Mouse (Mus musculus): ENCODE measurements around the gene Acot8.

Gene Acot8

GRCm38 (mm10) chr2:164804533-164805331 is at the start of gene Acot8, which contains the start of gene Zswim3:
Gene Acot8 (minus strand): TSS chr2:164804882.
Gene Zswim3 (plus strand): TSS chr2:164805098.
- peak; percentile 100 for DNase-seq (ENCODE audit: low spot score)

- DNase-seq (ENCODE audit: low spot score): no peak
These were observed 45.4 kb upstream of the Acot8 start for GRCm38 (mm10) chr2:164850061-164850460.

GRCm38 (mm10) chr2:164845782-164846181 is 41.1 kb upstream of the Acot8 start:
- peak; percentile 23 for DNase-seq (ENCODE audit: low spot score)

GRCm38 (mm10) chr2:164835164-164835563 is 30.5 kb upstream of the Acot8 start:
- no peak for DNase-seq (ENCODE audit: low spot score)

GRCm38 (mm10) chr2:164834531-164834930 is 29.8 kb upstream of the Acot8 start:
- no peak for DNase-seq (ENCODE audit: low spot score)

DNA sequence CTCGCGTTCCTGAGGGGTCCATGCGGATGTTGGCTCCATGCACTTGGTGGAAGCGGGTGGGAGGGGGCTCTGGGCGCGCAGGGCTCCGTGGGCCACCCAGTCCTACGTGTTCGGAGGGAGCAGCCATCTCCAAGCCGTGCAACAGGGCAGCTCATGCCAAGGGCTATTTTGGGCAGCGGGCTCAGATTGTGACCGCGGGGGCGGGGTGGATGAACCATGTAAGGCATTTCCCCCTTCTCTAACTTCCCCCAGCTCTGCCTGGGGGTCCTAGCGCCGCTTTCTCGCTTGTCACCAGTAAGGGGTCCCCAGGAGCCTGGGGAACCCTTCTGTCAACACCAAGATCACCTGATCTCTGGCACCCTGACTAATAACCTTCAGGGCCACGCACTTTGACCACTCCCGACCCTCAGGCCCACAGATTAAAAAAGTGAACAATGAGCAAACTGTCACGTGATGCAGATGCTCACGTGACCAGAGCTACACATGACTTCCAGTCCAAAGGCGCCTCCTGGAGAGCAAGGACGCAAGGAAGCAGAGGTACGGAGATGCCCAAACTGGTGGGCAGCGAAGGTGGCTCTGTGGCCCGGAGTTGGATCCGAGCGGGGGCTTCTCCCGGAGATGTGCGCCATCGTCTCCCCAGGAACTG is 28.8 kb upstream of the Acot8 start, which contains the start of gene Neurl2:
Neurl2 (minus strand) TSS at position 143 of the 646 bp plus-strand sequence.
- peak; percentile 90 for DNase-seq (ENCODE audit: low spot score)

- DNase-seq (ENCODE audit: low spot score): peak; percentile 73
These were observed 28.1 kb upstream of the Acot8 start, which contains the start of gene Ctsa for GRCm38 (mm10) chr2:164832748-164833301. Gene Ctsa (plus strand): TSS chr2:164832873.

- DNase-seq (ENCODE audit: low spot score): no peak
These were observed 27.5 kb upstream of the Acot8 start for GRCm38 (mm10) chr2:164832032-164832747.

DNA sequence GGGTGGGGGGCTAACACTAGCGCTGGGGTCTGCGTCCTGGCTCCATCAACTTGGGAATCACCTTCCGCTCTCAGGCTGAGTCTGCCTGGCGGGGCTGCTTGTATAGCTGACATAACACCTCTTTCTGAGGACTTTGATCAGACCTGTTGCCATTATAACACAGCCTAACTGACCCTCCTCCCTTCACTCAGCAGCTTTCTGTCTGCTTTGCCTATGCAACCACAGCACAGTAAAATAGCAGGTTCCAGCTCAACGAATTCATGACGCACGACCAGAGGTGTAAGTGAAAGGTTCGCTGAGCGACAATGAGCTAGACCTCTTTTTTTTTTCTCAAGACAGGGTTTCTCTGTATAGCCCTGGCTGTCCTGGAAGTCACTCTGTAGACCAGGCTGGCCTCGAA is 26.3 kb upstream of the Acot8 start:
- no peak for DNase-seq (ENCODE audit: low spot score)

DNA sequence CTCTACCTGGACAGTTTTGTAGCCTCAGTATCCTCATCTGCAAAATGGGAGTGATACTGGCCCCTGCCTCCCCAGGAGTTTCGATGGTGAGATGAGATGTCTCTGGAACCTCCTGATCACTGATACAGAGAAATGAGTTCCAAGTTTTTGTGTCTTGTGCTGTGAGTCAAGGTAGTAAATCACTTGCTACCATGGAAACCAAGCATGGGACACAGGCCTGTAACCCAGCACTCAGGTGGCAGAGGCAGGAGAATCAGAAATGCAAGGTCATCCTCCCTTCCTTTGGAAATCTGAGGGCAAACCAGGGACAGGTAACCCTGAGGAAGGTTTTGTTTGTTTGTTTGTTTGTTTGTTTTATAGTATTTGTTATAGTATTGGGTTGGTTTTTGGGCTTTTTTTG is 24.4 kb upstream of the Acot8 start:
- DNase-seq (ENCODE audit: low spot score): no peak

DNA sequence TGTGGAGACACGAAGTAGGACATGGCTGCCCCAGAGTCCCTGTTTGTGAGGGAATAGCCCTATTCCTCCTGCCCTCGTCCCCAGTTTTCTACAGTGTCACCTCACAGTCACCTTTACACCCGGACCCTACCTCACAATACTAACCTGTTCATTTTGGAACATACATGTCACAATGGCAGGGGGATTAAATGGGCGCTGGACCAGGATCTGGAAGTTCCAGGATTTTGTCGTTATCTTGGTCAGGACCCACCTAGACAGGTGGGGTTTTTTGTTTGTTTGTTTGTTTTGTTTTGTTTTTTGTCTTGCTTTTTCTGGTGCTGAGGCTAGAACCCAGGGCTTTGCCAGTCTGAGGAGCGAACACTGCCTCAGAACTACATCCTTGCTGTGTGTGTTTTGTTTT is 23.8 kb upstream of the Acot8 start, which contains the start of gene Spata25:
Spata25 (minus strand) TSS at position 101 of the 400 bp plus-strand sequence.
- no peak for DNase-seq (ENCODE audit: low spot score)

DNA sequence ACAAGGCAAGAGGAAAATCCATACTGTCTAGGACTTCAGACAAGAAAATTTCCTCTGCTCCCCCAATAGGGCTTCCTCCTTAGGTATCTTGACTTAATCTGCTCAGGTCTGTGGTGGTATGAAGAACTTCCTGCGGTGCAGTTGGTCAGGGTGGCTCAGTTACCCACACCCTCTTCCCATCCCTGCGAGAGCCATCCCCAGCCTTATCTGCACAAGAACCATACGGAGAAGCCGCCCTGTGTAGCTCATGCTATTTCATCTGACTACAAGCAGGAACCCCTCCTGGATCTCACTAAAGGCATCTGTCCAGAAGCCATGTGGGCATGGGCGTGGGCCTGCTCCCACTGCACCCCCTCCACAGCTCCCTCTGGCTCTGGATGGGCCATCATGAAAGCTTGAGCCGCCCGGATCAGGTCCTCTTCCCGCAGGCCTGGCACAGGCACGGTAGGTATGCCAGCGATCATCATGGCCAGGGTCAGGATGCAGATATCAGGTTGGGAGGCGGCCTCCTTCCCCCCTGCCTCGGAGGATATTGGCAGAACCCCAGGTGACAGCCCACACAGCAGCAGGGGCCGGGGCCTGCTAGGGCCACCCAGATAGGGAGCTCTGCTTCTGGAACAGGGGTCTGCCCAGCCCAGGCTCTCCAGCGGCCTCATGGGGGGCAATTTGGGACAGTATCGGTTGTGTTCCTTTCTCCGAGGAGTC is 22.6 kb upstream of the Acot8 start:
- no peak for DNase-seq (ENCODE audit: low spot score)

GRCm38 (mm10) chr2:164825521-164825920 is 20.8 kb upstream of the Acot8 start:
- DNase-seq (ENCODE audit: low spot score): no peak

GRCm38 (mm10) chr2:164823969-164824368 is 19.3 kb upstream of the Acot8 start:
- DNase-seq (ENCODE audit: low spot score): no peak

DNA sequence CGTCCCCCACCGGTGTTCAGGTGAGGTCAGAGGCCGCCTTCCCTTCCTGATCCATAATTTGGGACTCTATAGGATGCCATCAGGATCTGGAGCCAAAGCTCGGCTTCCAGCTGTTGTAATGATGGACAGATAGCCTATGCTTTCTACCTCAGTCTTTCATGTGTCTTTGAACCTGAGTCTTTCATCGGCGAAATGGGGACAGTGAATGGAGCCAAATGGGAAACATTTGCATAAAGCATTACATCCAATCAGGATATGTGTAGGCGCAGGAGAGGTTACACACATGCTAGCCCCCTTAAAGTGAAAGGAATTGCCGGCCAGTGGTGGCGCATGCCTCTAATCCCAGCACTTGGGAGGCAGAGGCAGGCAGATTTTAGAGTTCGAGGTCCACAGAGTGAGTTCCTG is 18.5 kb upstream of the Acot8 start:
- peak; percentile 46 for DNase-seq (ENCODE audit: low spot score)

DNA sequence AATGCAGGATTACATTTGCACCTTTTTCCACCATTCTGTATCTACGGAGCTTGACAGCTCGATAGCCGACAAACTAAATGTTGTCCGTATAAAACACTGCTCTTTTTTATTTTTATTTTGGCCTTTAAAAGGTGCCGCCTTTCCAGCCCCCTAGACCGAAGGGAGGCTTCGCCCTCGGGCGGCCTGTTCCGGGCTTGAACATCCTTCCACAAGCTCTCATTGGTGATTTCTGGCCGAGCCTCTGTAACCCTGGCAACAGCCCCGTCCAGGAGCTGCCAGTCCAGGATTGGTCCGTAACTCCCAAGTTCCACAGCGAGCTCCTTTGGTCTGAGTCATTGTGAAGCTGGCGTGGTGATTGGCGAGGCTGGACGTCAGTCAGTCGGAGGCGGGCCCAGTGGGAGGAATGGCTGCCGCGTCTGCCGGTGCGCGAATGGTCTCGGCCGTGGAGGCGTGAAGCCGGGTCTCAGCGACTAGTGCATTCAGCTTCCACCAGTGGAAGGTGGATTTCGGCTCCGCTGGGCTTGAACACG is 18.0 kb upstream of the Acot8 start, which contains the start of gene Zswim1:
Zswim1 (plus strand) TSS at position 51 of the 530 bp plus-strand sequence.
- DNase-seq (ENCODE audit: low spot score): peak; percentile 99

DNA sequence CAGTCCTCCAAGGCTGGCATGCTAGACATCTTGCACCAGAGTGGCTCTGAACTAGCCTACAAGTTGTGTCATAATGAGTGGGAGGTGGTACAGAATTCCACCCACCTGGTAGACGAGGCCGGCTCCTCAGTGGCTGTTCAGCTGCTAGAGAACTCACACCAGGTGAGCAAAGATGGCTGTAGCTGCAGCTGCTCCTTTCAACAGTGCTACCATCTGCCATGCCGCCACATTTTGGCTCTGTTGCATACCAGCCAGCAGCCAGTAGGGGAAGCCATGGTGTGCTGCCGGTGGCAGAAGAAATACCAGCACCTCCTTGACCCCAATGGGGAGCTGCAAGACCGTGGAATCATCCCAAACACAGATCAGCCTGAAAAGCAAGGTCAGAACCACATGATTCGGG is 16.4 kb upstream of the Acot8 start:
- DNase-seq (ENCODE audit: low spot score): no peak

- DNase-seq (ENCODE audit: low spot score): no peak
These were observed 13.0 kb upstream of the Acot8 start for GRCm38 (mm10) chr2:164817703-164818102.

GRCm38 (mm10) chr2:164817206-164817605 is 12.5 kb upstream of the Acot8 start:
- no peak for DNase-seq (ENCODE audit: low spot score)

DNA sequence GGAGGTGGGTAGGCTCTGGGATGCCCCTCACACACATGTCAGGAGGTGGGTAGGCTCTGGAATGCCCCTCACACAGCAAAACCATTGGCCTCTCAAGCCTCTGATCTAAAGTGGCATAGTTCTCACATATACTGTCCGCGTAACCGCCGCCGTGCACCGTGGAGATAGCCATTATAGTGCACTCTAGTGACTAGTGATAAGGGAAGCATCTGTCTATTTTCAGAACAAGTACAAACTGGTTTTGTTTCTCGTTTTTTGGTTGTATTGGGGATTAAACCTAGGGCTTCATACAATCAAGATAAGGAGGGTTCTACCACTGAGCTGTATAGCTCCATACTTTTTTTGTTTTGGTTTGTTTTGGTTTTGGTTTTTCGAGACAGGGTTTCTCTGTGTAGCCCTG is 11.1 kb upstream of the Acot8 start:
- peak; percentile 44 for DNase-seq (ENCODE audit: low spot score)

DNA sequence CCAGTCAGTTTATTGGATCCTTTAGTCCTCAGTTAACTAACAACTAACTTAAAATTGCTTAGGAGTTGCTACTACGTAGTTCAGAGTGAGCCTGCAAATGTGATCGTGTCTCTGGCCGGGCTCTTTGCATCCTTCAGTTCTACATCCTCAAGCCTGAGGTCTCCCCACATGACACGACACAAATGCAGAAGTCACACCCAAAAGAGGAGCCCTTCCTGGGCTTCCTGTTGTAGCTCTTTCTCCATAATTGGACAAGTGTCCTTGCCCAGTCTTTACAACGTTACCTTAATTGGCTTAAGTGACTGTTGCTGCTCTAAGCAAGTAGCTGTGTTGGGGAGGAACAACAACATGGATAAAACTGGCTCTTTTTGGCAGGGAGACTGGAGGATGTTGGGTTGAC is 10.7 kb upstream of the Acot8 start:
- no peak for DNase-seq (ENCODE audit: low spot score)
